16 mouse cellular contexts compared by ENCODE assay signal in the genomic region with DNA sequence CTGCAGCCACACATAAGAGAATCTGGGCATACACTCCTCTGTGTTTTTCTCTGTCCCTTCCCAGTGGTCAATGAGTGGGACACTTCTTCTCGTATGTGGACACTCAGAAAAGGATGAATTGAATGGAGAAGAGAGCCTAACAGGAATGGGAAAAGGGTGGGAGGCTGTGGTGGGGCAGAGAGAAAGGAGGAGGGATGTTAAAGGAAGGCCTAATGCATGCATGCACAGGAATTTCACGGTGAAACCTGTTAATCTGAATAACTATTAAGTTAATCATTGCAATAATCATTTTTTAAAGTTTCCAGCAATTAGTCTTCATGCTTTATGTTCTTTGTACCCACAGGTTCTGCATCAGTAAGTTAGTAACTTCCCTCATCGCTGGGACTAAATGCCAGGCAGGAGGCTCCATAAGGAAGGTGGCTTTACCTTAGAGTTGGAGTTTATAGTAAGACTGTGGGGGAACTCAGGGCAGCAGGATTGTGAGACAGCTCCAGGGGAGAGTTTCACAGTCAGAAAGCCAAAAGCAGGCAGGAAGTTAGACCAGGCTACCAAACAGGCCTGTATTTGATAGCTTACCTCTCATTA.
"Had no signal": no experiment of that assay in that cellular context is flagged by ENCODE, and none has a peak within 500 bp of the region (broad histone marks: within the 10 kb centered on the region; RNA-seq: fewer than 3 reads in every experiment).

No protein-coding gene starts in this region.

- H3K9ac ChIP-seq: limb, embryonic 12.5 days; limb, embryonic 15.5 days; liver, embryonic 14.5 days; liver, postnatal 0 days; lung, embryonic 14.5 days; midbrain, embryonic 13.5 days; stomach, embryonic 15.5 days had no signal

- H3K4me2 ChIP-seq: limb, embryonic 12.5 days; limb, embryonic 15.5 days; liver, embryonic 11.5 days; lung, embryonic 14.5 days; midbrain, embryonic 13.5 days; stomach, embryonic 15.5 days had no signal

- H3K27me3 ChIP-seq: limb, embryonic 15.5 days; stomach, embryonic 15.5 days had no signal

- H3K4me3 ChIP-seq: limb, embryonic 12.5 days; limb, embryonic 15.5 days; midbrain, embryonic 13.5 days; stomach, embryonic 15.5 days had no signal

- H3K4me1 ChIP-seq: limb, embryonic 12.5 days; limb, embryonic 15.5 days; stomach, embryonic 15.5 days had no signal

- ATAC-seq: inflammation-experienced regulatory T-cells, adult 6 months; intestine, embryonic 16.5 days; liver, postnatal 0 days; lung, postnatal 0 days; midbrain, embryonic 13.5 days had no signal

- H3K36me3 ChIP-seq: limb, embryonic 12.5 days; limb, embryonic 15.5 days; midbrain, embryonic 13.5 days; stomach, embryonic 15.5 days had no signal

- DNase-seq: left cerebral cortex, postnatal 4 days; liver, postnatal 0 days; lung, embryonic 14.5 days; right cerebral cortex, postnatal 25 days; spleen, adult 18-20 months; thymus, postnatal 25 days had no signal

- H3K9me3 ChIP-seq: limb, embryonic 12.5 days; limb, embryonic 15.5 days; midbrain, embryonic 13.5 days; stomach, embryonic 15.5 days had no signal

- H3K27ac ChIP-seq: limb, embryonic 12.5 days; limb, embryonic 15.5 days; liver, embryonic 14.5 days; macrophage; midbrain, embryonic 13.5 days; stomach, embryonic 15.5 days had no signal
